Mouse (Mus musculus) adrenal gland, postnatal 4 days (tissue): ENCODE data around the gene Mylpf. TPM values are rescaled to one million over a fixed set of nuclear protein-coding genes. Genes with fewer than 3 reads are reported as not detected.

Experiments
- DNase-seq, 2 experiments: peaks; one replicate each; pipeline ENCODE4 v3.0.0; 2021 to 2022; ENCODE audit warnings: low spot score in 2 of 2, mixed read lengths in 2 of 2
- total RNA-seq, 2 experiments: library from RNA; stranded (reverse); gene quantifications; 2 replicates each; pipeline ENCODE4 v1.2.3; 2021

Gene Mylpf
- total RNA-seq, 2 experiments from 2014 or later: 268 to 794 TPM

DNA sequence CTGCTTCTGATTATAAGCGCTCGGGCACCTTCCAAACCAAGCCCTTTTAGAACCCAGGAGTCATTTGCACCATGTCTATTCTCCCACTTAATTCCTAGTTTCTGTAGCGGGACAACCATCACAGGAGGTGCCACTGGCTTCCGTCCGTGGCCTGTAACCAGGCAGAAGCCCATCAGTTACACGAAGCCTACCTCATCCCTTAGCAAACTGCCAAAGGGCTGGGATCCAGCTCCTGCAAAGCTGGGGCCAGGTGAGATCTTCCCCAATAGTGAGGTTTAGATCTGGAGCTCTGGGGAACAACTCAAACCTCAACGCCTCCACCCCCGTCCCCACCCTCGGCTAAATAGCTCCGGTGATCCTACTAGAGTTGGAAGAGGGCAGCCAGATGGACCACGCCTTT is 12.2 kb upstream of the Mylpf start:
- no peak for DNase-seq

DNA sequence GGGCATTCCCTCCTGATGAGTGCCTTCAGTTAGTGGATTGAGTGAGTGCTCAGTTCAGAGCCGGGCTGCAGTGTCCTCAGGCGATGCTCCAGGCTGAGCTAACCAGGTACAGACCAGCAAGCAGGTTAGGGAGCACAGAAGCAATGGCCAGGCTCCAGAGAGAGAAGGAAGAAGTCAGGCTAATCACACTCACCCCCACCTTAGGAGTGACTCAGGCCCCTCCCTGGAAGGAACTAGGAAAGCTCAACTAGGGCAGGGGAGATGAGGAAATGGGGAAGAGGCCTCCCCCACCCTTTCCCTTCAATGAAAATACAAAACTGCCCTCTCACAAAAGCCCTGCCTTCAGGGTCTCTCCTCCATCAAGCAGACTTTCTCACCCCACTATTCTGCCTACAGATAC is 2.1 kb upstream of the Mylpf start:
- DNase-seq: no peak

GRCm38 (mm10) chr7:127207374-127208294 is 1.1 kb upstream of the Mylpf start:
- DNase-seq: peak in 1 of 2 experiments; percentile 27

- peak in 1 of 2 experiments; percentile 44 for DNase-seq
Measured at GRCm38 (mm10) chr7:127208295-127208552, 466 bp upstream of the Mylpf start, which contains the start of gene Tbc1d10b. Gene Tbc1d10b (minus strand): TSS chr7:127208468.

DNA sequence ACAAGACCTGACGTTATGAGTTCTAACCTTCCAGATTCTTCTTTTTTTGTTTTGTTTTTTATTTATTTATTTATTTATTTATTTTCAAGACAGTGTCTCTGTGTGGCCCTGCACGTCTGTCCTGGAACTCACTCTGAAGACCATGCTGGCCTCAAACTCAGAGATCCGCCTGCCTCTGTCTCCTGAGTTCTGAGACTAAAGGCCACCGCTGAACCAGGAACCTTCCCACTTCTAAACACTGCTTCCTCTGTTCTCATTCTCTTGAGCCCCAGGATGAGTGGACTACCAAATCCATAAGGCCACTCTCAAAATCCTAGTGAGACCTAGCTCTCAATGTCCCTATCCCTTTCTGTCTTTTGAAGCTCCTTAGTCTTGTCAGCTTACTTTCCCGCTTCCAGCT is 1.2 kb downstream of the Mylpf start:
- no peak for DNase-seq

DNA sequence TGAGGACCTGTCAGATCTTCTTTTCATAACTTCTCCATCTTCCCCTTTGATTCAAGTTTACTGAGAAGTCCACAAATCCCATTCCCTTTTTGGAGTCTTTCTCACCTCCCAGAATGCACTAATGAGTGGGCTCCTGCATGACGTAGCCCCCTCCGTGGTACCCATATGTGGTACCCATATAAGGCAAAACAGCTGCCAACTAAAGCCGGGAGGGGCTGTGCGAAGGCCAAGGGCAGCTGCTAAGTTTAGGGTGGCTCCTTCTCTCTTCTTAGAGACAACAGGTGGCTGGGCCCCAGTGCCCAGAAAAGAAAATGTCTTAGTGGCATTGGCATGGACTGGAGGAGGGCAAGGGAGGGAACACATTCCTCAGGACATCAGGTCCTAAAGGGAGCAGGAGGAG is 1.6 kb downstream of the Mylpf start:
- no peak for DNase-seq

DNA sequence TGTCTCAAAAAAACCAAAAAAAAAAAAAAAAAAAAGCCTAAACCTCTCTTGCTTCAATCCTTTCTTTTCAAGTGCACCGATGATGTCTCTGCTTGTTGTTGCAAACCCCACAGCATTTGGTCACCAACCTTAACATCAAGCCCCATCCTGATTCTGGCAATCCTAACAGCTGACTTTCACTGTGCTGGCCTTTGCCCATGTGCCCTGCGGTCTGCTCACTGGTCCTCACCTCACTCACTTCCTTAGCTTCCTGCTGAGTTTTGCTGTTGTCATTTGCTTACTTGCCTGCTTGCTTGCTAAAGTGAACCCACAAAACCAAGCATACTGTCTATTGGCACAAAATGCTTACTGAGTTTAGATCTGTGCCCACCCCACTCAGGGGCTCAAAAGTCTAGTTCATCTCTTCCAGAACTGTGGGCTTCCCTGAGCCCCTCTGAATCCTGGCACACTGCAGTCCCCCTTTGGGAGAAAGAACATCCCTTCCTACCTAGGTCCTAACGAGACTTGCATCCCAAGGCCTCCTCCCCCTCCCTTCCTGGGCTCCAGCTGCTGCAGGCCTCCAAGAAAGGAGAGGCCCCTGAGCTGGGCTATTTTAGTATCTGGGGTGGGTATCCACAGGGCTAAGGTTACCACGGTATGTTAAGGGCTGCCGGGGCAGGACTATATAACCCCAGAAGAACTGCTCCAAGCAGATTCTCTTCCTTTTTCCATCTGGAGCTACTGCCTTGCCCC is 2.5 kb downstream of the Mylpf start:
- DNase-seq: no peak

DNA sequence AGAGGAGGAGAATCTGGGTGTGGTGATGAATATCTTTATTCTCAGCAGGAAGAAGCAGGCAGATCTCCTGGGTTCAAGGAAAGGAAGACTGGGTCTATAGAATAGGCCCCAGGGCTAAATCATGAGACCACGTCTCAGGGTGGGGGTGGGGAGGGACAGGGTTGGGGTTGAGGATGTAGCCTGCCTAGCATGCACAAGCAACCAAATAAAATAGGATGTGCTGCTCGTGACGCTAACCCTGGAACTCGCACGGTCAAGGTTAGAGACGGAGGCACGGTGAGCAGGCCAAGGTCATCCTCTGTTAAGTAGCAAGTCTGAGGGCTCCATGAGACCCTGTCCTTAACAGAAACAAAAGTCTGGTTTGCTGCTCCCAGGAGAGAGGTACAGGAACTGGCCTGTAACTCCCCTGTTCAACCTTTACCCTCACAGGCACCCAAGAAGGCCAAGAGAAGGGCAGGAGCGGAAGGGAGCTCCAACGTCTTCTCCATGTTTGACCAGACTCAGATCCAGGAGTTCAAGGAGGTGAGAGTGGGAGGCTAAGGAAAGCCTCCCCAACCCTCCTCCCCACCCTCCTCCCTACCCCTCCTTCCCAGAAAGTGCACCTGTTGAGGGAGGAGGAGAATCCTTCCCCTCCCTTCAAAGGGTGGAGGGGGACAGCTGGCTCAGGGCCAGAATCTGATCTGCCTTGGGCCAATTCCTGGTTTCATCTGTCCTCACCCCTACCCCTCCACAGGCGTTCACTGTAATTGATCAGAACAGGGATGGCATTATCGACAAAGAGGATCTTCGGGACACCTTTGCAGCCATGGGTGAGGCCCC is 4.0 kb downstream of the Mylpf start:
- no peak for DNase-seq

GRCm38 (mm10) chr7:127213485-127213884 is 4.8 kb downstream of the Mylpf start:
- no peak for DNase-seq

DNA sequence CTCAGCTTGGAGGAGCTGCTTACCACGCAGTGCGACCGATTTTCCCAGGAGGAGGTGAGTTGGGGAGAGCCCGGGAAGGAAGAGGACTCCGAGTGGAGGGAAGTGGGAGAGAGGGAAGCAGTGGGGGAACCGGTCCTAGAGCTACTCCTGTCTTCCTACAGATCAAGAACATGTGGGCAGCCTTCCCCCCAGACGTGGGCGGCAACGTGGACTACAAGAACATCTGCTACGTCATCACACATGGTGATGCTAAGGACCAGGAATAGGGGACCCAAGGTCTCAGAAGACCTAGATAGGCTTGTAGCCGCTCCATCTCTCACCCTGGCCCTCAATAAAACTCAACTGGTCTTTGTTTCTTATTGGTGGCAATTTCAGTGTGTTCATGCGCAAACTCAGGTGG is 5.2 kb downstream of the Mylpf start:
- no peak for DNase-seq

DNA sequence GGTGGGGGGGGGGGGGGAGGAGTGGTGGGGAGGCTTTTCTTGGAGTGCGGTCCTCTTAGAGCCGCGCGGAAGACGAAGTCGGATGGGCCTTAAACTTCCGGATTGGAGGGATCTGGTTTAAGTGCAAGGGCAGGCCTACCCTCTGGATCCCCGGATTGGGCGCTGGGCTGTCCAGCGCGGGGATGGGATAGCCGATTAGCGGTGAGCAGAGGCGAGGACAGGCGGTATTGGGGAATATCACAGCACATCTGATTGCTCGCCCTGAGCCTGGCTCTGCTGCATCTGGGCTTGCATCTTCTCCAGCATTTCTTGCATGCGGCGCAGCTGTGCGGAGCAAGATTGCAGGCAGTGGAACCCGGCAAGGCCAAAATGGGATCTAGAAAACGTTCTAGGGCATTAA is 5.8 kb downstream of the Mylpf start:
- DNase-seq: no peak

DNA sequence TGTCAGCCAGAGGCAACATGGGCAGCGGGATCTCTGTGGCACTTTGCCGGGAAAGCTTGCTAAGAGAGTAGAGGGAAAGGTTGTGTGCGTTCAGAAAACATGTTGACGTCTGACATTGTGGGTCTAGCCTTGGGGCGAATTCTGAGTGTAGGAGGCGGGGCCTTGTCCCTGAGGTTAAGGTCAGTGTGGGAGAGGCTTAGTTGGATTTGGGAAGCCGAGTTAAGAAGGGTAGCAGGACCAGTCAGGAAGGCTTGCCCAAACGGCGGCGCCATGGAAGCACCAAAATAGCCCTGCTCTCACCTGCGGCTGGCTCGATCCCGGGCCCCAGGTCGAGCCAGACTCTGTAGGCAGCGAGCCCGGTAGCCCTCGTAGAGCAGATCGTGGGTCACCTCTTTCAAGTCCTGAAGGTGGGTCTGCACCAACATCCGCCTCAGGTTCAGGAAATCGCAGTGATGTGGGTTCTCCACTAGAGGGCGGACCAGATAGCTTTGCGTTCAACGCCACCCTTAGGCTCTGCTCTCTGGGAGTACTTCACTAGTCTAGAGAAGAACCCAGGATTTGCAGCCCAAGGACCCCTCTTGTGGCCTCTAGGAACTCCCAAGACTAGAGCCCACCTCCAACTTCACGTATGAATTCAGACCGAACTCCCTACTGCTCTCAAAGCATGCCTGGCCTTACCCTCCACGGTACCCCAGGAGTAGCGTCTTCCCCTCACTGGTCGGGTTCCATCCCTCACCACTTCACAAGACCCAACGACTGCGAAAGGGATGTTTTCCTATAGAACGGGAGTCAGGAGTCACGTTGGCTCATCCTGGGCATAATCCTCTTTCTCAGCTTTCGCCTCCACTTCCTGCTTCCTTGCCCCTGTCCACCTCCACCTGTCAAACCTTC is 6.5 kb downstream of the Mylpf start:
- DNase-seq: peak in 1 of 2 experiments; percentile 43

DNA sequence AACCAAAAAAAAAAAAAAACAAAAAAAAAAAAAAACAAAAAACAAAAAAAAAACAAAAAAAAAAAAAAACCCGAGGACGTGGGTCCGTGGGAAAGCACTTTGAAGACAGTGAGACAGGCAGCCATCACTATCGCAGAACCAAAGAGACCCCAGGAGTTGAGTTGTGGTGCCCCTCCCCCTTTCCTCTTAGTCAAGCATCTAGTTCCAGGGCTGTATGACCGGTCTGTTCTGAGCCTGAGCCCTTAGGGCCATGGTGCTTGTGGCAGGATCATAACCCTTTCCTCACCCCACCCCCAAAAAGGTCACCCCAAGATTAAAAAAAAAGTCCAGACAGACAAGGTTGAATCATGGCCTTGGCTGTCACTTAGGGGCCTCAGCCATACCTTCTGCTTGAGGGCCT is 7.6 kb downstream of the Mylpf start:
- DNase-seq: no peak

- DNase-seq: no peak
Measured at GRCm38 (mm10) chr7:127217475-127217874, 8.8 kb downstream of the Mylpf start.

GRCm38 (mm10) chr7:127217901-127218642 is 9.4 kb downstream of the Mylpf start:
- DNase-seq: no peak

DNA sequence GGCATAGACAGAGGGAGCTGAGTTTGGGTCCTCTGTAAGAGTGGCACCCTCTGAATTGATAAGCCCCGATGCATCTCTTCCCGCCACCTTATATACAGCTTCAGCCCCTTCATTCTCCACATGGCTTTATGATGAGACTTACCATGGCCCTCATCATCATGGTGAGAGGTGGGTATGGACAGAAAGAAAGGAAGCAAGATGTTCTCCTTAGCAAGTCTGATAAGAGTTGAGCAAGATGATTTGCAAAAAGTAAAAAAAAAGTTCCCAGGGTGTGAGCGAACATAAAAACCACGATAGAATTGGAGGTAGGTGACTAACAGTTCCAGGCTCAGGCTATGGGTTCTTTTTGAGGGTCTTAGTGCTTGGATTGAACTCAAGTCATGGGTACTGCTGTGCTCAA is 10.0 kb downstream of the Mylpf start:
- no peak for DNase-seq

DNA sequence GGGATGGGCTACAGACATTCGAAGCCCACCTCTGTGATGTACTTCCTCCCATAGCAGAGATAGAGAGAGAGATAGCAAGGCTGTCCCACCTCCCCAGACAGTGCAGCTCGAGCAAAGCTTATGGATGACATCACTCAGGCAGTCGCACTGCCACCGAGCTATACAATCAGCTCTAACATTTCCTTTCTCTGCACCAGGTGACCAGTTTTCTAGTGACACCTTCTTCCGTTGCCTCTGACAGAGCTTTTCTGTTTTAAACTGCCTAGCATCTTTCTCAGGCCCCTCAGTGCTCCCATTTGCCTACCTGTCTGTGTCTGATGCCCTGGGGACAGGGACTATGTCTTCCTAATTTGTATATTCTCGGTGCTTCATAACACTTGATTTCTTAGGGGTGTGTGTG is 11.8 kb downstream of the Mylpf start:
- DNase-seq: no peak

DNA sequence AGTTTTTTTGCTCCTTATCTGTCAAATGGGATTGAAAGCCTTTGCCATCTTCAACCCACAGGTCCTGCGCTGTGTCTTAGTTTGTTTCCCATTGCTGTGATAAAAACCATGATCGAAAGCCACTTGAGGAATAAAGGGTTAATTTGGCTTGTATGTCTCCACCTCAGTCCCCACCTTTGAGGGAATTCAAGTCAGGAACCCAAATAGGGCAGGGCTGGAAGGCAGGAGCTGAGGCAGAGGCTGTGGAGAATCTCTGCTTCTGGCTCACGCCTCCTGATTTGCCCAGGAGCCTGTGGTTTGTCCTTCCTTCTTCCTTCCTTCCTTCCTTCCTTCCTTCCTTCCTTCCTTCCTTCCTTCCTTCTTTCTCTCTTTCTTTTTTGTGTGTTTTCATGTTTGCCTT is 14.4 kb downstream of the Mylpf start:
- no peak for DNase-seq

DNA sequence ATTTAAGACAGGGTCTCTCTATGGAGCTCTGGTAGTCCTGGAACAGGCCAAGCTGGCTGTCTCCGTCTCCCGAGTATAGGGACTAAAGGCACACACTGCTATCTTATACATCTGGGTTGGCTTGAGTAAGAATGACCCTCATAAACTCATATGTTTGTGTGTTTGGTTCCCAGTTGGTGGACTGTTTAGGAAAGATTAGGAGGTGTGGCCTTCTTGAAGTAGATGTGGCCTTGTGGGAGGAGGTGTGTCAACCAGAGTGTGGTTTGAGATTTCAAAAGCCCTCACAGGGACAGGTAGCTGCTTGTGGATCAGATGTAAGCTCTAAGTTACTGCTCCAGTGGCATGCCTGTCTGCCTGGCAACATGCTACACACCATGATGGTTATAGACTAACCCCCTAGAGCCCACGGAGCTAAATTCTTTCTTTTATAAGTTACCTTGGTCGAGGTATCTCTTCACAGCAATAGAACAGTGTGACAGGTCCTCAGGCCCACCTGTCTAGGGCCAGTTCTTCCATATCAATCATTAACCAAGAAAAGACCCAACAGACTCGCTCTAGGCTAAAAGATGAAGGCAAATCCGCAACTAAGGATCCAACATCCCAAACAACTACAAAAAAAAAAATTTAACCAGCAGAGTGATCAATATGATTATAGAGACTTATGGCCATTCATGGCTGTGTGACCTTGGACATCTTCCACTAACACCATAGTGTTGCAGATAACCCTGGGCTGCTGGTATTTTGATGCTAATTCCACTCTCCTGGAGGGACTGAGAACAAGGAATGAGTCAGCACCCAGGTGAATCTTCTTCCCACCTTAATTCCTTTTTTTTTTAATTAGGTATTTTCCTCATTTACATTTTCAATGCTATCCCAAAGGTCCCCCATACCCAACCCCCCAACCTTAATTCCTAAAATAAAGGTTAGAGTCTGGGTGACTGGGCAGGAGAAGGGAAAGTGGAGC is 15.1 kb downstream of the Mylpf start:
- DNase-seq: no peak
